ENCODE assay signal across 8 mouse cellular contexts in genomic region chr9:121704261-121704645, GRCm38 (mm10). TPM values are rescaled to one million over a fixed set of nuclear protein-coding genes. Genes with fewer than 3 reads are reported as not detected.
DNase-seq lines count a peak whose midpoint lies in the region; ATAC-seq and TF ChIP-seq lines count a peak whose summit lies in the region.

No protein-coding gene starts in this region.

- H3K36me3 ChIP-seq in limb, embryonic 10.5 days: peaks cover 7% of the 10 kb centered on the region
- H3K36me3 ChIP-seq in neural tube, embryonic 15.5 days: peaks cover 11% of the 10 kb centered on the region

- peak overlapping the region; percentile 98 for H3K4me2 ChIP-seq in neural tube, embryonic 15.5 days

- peaks cover 8% of the 10 kb centered on the region for H3K4me1 ChIP-seq in lung, adult 2 months (ENCODE audit: control insufficient read depth, insufficient read depth, low read length)
- peaks cover 6% of the 10 kb centered on the region; the same call in 1 of the 2 replicates for H3K4me1 ChIP-seq in embryonic fibroblast, embryonic 13.5 days (ENCODE audit: control insufficient read depth, insufficient read depth, low read length)
- peaks cover 25% of the 10 kb centered on the region for H3K4me1 ChIP-seq in limb, embryonic 10.5 days
- H3K4me1 ChIP-seq in neural tube, embryonic 15.5 days: peaks cover 31% of the 10 kb centered on the region

- ATAC-seq in neural tube, embryonic 15.5 days (ENCODE audit: low FRiP score): peak; percentile 4; the same call in 1 of the 2 replicates

- no peaks in the 10 kb centered on the region for H3K27me3 ChIP-seq in limb, embryonic 10.5 days (ENCODE audit: low read depth, poor library complexity, severe bottlenecking)
- 0 out of 2 replicates have a peak, but pooled peaks cover 3% of the 10 kb centered on the region for H3K27me3 ChIP-seq in neural tube, embryonic 15.5 days (replicated peaks)

- no peak for TF ChIP-seq CTCF in lung, adult 2 months (IDR thresholded peaks at IDR 0.05; ENCODE audit: insufficient read depth, low read length)
- no peak for TF ChIP-seq CTCF in embryonic fibroblast, embryonic 13.5 days (IDR thresholded peaks at IDR 0.05; ENCODE audit: borderline replicate concordance, insufficient read depth, low read length)

- WGBS in lung, adult 2 months: 33% methylated on average over 11 of the region's 11 CpGs
- WGBS in limb, embryonic 10.5 days: 41% methylated on average over 11 of the region's 11 CpGs
- WGBS in neural tube, embryonic 15.5 days: 30% methylated on average over 11 of the region's 11 CpGs

- no peaks in the 10 kb centered on the region for H3K9me3 ChIP-seq in limb, embryonic 10.5 days (replicated peaks)
- H3K9me3 ChIP-seq in neural tube, embryonic 15.5 days (replicated peaks): no peaks in the 10 kb centered on the region

- no peak for DNase-seq in lung, adult 2 months
- no peak for DNase-seq in lung, postnatal 14 days
- DNase-seq in limb, embryonic 10.5 days (ENCODE audit: low spot score): no peak
- DNase-seq in layer of hippocampus, postnatal 14 days (ENCODE audit: low spot score in 2 of 2): no peak
- no peak for DNase-seq in c-Kit-positive CD71-positive TER-119-positive erythroid progenitor cells, embryonic 14.5 days (ENCODE audit: low spot score)
- no peak for DNase-seq in frontal cortex, postnatal 25 days (ENCODE audit: low spot score in 2 of 2)

- no peak for TF ChIP-seq POLR2A in lung, adult 2 months (IDR thresholded peaks at IDR 0.05; ENCODE audit: borderline replicate concordance, extremely low read depth, low read depth, low read length)
- no peak for TF ChIP-seq POLR2A in embryonic fibroblast, embryonic 13.5 days (IDR thresholded peaks at IDR 0.05; ENCODE audit: low read depth, low read length)

- H3K4me3 ChIP-seq in lung, adult 2 months (replicated peaks; ENCODE audit: extremely low read depth, low read depth, low read length): peak overlapping the region; percentile 76
- H3K4me3 ChIP-seq in embryonic fibroblast, embryonic 13.5 days (ENCODE audit: insufficient read depth, low read length): peak overlapping the region; percentile 47
- H3K4me3 ChIP-seq in limb, embryonic 10.5 days: peak overlapping the region; percentile 81
- peak overlapping the region; percentile 92 for H3K4me3 ChIP-seq in neural tube, embryonic 15.5 days (replicated peaks)

- H3K9ac ChIP-seq in neural tube, embryonic 15.5 days (replicated peaks): peak overlapping the region; percentile 85

- H3K27ac ChIP-seq in embryonic fibroblast, embryonic 13.5 days (ENCODE audit: insufficient read depth, low read length): no peak overlapping the region
- H3K27ac ChIP-seq in limb, embryonic 10.5 days: peak overlapping the region; percentile 92
- H3K27ac ChIP-seq in neural tube, embryonic 15.5 days (replicated peaks): peak overlapping the region; percentile 82; the same call in 1 of the 2 replicates

RNA-seq across cellular contexts. Expression of gene Sec22c, which starts 1.0 kb away (rescaled TPM):
- polyA plus RNA-seq in lung, adult 2 months (2012; rRNA removed): 8.9 and 9.9 TPM in 2 replicates
- 9.3 and 11.2 TPM in 2 replicates for polyA plus RNA-seq in embryonic fibroblast, embryonic 13.5 days (2011; ENCODE audit: insufficient read length, low read depth, missing spikeins)
- 10.9 and 12.6 TPM in 2 replicates for polyA plus RNA-seq in limb, embryonic 10.5 days (2016; fragmentation: Nextera tagmentation; extraction: Ambion mirVana)
- polyA plus RNA-seq in neural tube, embryonic 15.5 days (2015; fragmentation: Nextera tagmentation; extraction: Ambion mirVana): 20.0 and 21.3 TPM in 2 replicates
- 10 to 100 TPM; 26.4 to 28.7 TPM for total RNA-seq in layer of hippocampus, postnatal 14 days (2021)

RNA-seq across cellular contexts. Expression of gene Ss18l2, which starts 5.9 kb away (rescaled TPM):
- 18.4 and 22.2 TPM in 2 replicates for polyA plus RNA-seq in lung, adult 2 months (2012; rRNA removed)
- polyA plus RNA-seq in embryonic fibroblast, embryonic 13.5 days (2011; ENCODE audit: insufficient read length, low read depth, missing spikeins): 46.9 and 59.7 TPM in 2 replicates
- polyA plus RNA-seq in limb, embryonic 10.5 days (2016; fragmentation: Nextera tagmentation; extraction: Ambion mirVana): 93.9 and 94.8 TPM in 2 replicates
- 182 and 206 TPM in 2 replicates for polyA plus RNA-seq in neural tube, embryonic 15.5 days (2015; fragmentation: Nextera tagmentation; extraction: Ambion mirVana)
- 10 to 100 TPM; 83.1 to 92.6 TPM for total RNA-seq in layer of hippocampus, postnatal 14 days (2021)

RNA-seq across cellular contexts. Expression of gene Nktr, which starts 14.7 kb away (rescaled TPM):
- 36.6 and 48.6 TPM in 2 replicates for polyA plus RNA-seq in lung, adult 2 months (2012; rRNA removed)
- polyA plus RNA-seq in embryonic fibroblast, embryonic 13.5 days (2011; ENCODE audit: insufficient read length, low read depth, missing spikeins): 134 and 169 TPM in 2 replicates
- 47.2 and 58.8 TPM in 2 replicates for polyA plus RNA-seq in limb, embryonic 10.5 days (2016; fragmentation: Nextera tagmentation; extraction: Ambion mirVana)
- polyA plus RNA-seq in neural tube, embryonic 15.5 days (2015; fragmentation: Nextera tagmentation; extraction: Ambion mirVana): 51.5 and 52.8 TPM in 2 replicates
- 100 to 1,000 TPM; 105 to 121 TPM for total RNA-seq in layer of hippocampus, postnatal 14 days (2021)

RNA-seq across cellular contexts. Expression of gene Zfp651, which starts 54.9 kb away (rescaled TPM):
- 26.8 and 46.2 TPM in 2 replicates for polyA plus RNA-seq in lung, adult 2 months (2012; rRNA removed)
- polyA plus RNA-seq in embryonic fibroblast, embryonic 13.5 days (2011; ENCODE audit: insufficient read length, low read depth, missing spikeins): 30.4 and 36.6 TPM in 2 replicates
- polyA plus RNA-seq in limb, embryonic 10.5 days (2016; fragmentation: Nextera tagmentation; extraction: Ambion mirVana): 4.4 and 7.0 TPM in 2 replicates
- polyA plus RNA-seq in neural tube, embryonic 15.5 days (2015; fragmentation: Nextera tagmentation; extraction: Ambion mirVana): 27.9 and 36.3 TPM in 2 replicates
- total RNA-seq in layer of hippocampus, postnatal 14 days (2021): 100 to 1,000 TPM; 105 to 107 TPM
